34 mouse cellular contexts compared by ENCODE assay signal in the genomic region with DNA sequence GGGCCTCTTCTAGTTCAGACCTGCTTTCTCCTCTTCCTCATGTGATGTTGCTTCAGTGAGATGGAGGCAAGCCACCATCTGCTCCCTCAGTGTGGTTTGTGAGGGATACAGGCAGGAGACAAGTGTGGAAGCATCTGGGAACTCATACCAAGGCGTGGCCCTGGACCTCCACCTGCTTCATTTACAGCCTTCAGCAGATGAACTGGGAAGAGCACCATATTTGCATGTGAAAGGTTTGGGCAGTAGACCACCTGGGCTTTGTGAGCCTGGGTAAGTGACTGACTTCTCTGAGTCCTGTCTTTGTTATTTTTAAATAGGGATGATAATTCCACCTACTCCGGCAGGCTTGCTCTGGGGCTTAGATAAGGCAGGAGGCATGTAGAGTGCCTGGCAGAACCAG. TPM values are rescaled to one million over a fixed set of nuclear protein-coding genes. Genes with fewer than 3 reads are reported as not detected.
"Had no signal": no experiment of that assay in that cellular context is flagged by ENCODE, and none has a peak within 500 bp of the region (broad histone marks: within the 10 kb centered on the region; RNA-seq: fewer than 3 reads in every experiment).

No protein-coding gene starts in this region.

- H3K4me2 ChIP-seq: heart, embryonic 12.5 days; hindbrain, embryonic 12.5 days; hindbrain, embryonic 14.5 days; intestine, embryonic 15.5 days; kidney, embryonic 15.5 days; limb, embryonic 13.5 days; limb, embryonic 15.5 days; liver, embryonic 12.5 days had no signal

- H3K9ac ChIP-seq: heart, embryonic 12.5 days; hindbrain, embryonic 12.5 days; hindbrain, embryonic 14.5 days; intestine, embryonic 15.5 days; kidney, embryonic 15.5 days; limb, embryonic 13.5 days; limb, embryonic 15.5 days; liver, embryonic 12.5 days; liver, embryonic 14.5 days had no signal

- H3K27ac ChIP-seq: gastrocnemius, adult 2 months; heart, adult 2 months; hindbrain, embryonic 10.5 days; hindbrain, embryonic 12.5 days; hindbrain, embryonic 14.5 days; intestine, embryonic 15.5 days; kidney, embryonic 15.5 days; kidney, postnatal 0 days; limb, embryonic 13.5 days; limb, embryonic 15.5 days; liver, embryonic 12.5 days; liver, embryonic 14.5 days had no signal

- H3K4me3 ChIP-seq: gastrocnemius, adult 2 months; heart, adult 2 months; heart, embryonic 12.5 days; hindbrain, embryonic 10.5 days; hindbrain, embryonic 12.5 days; intestine, embryonic 15.5 days; kidney, embryonic 15.5 days; limb, embryonic 13.5 days; limb, embryonic 15.5 days; liver, embryonic 12.5 days had no signal

- ATAC-seq: hindbrain, embryonic 16.5 days; inflammation-experienced regulatory T-cells, adult 6 months; intestine, embryonic 15.5 days; intestine, postnatal 0 days; liver, embryonic 12.5 days had no signal

- H3K9me3 ChIP-seq: heart, embryonic 12.5 days; hindbrain, embryonic 10.5 days; hindbrain, embryonic 12.5 days; intestine, embryonic 15.5 days; kidney, embryonic 15.5 days; limb, embryonic 13.5 days; limb, embryonic 15.5 days; liver, embryonic 12.5 days had no signal

- H3K36me3 ChIP-seq: heart, embryonic 12.5 days; hindbrain, embryonic 10.5 days; hindbrain, embryonic 12.5 days; intestine, embryonic 15.5 days; kidney, embryonic 15.5 days; limb, embryonic 13.5 days; limb, embryonic 15.5 days; liver, embryonic 12.5 days had no signal

- H3K27me3 ChIP-seq: hindbrain, embryonic 12.5 days; intestine, embryonic 15.5 days; kidney, embryonic 15.5 days; limb, embryonic 13.5 days; limb, embryonic 15.5 days had no signal

- H3K4me1 ChIP-seq: heart, embryonic 12.5 days; hindbrain, embryonic 10.5 days; hindbrain, embryonic 12.5 days; intestine, embryonic 15.5 days; kidney, embryonic 15.5 days; limb, embryonic 13.5 days; limb, embryonic 15.5 days had no signal

- DNase-seq: gastrocnemius, adult 2 months; gastrocnemius, postnatal 10 days; gastrocnemius, postnatal 25 days; heart, adult 2 months; heart, postnatal 10 days; heart, postnatal 4 days; kidney, adult 2 months; kidney, adult 9 months; kidney, postnatal 14 days; kidney, postnatal 36 days; layer of hippocampus, adult 9-11 months; layer of hippocampus, postnatal 36 days had no signal

RNA-seq across cellular contexts. Expression of a gene that starts 10.8 kb away (rescaled TPM):
- total RNA-seq: gastrocnemius, adult 2 months; gastrocnemius, postnatal 10 days; gastrocnemius, postnatal 25 days; gastrocnemius, postnatal 4 days; granulocyte monocyte progenitor cell, adult 5-6 weeks; heart, adult 2 months; heart, postnatal 10 days; heart, postnatal 25 days; heart, postnatal 4 days; left cerebral cortex, adult 18-20 months; liver, adult 2 months had no signal
- polyA plus RNA-seq: heart, adult 2 months; heart, embryonic 12.5 days; heart, embryonic 14.5 days; heart, embryonic 16.5 days; hindbrain, embryonic 10.5 days; inflammation-experienced regulatory T-cells, adult 6 months; kidney, adult 2 months; limb, embryonic 11.5 days; limb, embryonic 13.5 days; limb, embryonic 15.5 days; liver, adult 2 months; liver, embryonic 12.5 days; liver, embryonic 14.5 days had no signal
